Mouse (Mus musculus): ENCODE data around the gene Kcnh1.

DNA sequence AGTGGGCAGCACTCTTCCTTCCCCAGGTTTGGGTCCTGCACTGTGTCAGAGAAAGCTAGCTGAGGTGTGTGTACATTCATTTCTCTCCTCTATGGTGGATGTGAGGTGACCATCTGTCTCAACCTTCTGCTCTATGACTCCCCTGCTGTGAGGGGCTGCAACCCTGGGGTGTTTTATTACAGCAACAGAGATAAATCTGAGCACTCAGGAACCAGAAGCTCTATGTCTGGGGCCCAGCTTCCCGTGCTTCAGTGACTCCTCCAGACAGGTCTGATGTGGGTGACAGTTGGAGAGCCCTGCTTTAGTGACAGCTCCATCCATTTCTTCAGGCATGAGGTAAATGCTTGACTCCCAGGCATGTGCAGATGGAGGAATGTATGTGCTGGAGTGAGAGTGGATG is 12.4 kb downstream of the Kcnh1 start:
- TF ChIP-seq EP300 (IDR thresholded peaks at IDR 0.05; ENCODE audit: insufficient read depth, low read depth, low read length), result no peak
- no peak for TF ChIP-seq POLR2A (IDR thresholded peaks at IDR 0.05; ENCODE audit: insufficient read depth, low read length)
- TF ChIP-seq CTCF (IDR thresholded peaks at IDR 0.05; ENCODE audit: low read depth, low read length), result no peak

Measured in ES-Bruce4 (cell line).